Mouse (Mus musculus): ENCODE measurements around the gene Drc3.
"Not testable (repeated sequence)": the region's sequence is repeated elsewhere in the genome, so short reads cannot be mapped to it uniquely, and the experiment has no call there.

Gene Drc3

GRCm38 (mm10) chr11:60396546-60396945 lies 43.4 kb downstream of the Drc3 start:
- DNase-seq (ENCODE audit: low read depth), result no peak

- DNase-seq (ENCODE audit: low read depth), result no peak
Observed at GRCm38 (mm10) chr11:60397172-60397571, 44.0 kb downstream of the Drc3 start.

- DNase-seq (ENCODE audit: low read depth), result no peak
Observed at GRCm38 (mm10) chr11:60406606-60407005, 53.5 kb downstream of the Drc3 start.

DNA sequence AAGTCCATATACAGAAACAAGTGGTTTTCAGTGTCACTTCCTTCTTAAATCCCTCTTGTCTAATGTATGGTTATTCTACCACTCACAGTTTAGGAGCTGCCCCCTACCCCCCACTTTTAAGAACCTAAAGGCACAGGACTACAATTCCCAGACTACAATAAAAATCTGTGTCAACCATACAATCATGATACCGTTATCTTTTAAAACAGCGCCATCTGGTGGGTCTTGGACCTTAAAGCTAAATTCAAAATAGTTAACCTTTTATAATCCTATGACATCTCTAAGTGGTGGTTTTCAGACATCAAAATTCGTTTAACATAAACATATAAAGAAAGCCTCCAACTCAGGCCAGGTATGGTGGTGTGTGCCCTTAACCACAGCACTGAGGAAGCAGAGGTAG lies 59.0 kb downstream of the Drc3 start:
- DNase-seq (ENCODE audit: low read depth), result peak; percentile 76

DNA sequence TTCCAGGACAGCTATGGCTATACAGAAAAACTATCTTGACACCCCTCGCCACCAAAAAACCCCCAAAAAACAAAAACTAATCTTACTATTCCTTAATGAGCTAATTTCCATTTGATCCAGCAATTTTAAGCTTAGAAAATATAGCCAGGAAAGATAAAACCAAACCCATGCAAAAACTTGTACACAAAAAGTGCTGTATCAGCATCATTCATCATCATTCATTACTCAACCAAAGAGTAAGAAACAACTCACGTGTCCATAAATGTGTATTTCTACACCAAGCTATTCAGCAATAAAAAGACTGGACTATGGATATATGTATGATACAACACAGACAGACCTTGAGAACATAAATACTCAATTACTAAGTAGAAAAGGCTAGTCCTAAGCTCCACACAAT lies 59.8 kb downstream of the Drc3 start:
- DNase-seq (ENCODE audit: low read depth), result no peak

GRCm38 (mm10) chr11:60416590-60416962 lies 63.4 kb downstream of the Drc3 start:
- DNase-seq (ENCODE audit: low read depth), result no peak

DNA sequence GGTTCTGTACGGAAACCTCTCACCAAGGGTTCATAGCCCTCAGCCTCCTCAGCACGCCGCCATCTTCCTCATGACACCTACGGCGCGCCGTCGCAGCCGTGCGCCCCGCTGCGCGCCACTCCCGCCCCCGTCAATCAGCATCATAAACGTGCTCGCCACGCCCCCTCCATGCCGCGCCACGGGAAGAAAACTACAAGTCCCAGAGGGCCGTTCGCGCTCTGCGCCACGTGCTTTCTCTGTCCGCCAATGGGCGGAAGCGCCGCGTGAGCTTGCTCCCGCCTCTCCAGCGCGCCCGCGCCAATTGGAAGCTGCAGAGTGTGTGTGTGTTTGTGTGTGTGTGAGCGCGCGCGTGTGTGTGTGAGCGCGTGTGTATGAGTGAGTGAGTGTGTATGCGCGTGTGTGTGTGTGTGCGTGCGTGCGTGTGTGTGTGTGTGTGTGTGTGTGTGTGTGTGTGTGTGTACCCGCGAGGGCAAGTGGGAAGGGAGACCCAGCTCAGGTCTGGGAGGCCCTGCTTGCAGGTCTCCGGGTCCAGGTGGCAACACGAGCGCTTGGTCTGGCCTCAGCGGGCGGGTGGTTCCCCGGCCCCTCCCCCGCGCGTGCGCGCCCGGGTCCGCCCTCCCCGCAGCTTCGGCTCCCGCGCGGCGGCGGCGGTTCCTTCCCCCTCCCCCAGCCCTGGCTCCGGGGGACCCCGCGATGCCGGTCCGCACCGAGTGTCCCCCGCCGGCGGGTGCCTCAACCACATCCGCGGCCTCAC lies 64.0 kb downstream of the Drc3 start, which contains the start of gene Gid4:
TSS of gene Gid4 (plus strand) at position 183 of the 754 bp plus-strand sequence.
- DNase-seq (ENCODE audit: low read depth), result peak; percentile 99

- DNase-seq (ENCODE audit: low read depth), result peak; percentile 16
Observed at GRCm38 (mm10) chr11:60417717-60418472, 64.8 kb downstream of the Drc3 start, which contains the start of gene Atpaf2. Gene Atpaf2, minus strand, starts transcription at chr11:60418457.

GRCm38 (mm10) chr11:60418473-60418803 lies 65.3 kb downstream of the Drc3 start:
- peak; percentile 12 for DNase-seq (ENCODE audit: low read depth)

- DNase-seq (ENCODE audit: low read depth), result peak; percentile 12
Observed at GRCm38 (mm10) chr11:60422046-60422668, 69.0 kb downstream of the Drc3 start.

DNA sequence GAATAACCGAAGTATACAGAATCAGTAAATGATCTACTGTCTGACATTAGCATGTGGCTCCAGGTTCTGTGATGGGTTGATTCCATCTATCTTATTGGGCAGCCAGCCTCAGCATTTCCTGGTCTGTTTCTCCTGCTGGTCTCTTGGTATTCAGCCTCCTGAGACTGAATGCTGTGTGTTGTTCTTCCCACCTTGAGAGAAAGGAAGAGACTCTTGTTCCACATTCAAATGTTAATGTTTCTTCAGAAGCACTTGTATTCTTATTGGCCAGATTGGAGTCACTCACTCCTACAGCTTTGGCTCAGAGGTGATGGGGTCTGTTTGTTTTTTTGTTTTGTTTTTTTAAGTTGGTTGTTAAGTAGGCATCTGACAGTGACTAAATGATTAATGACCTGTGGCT lies 69.9 kb downstream of the Drc3 start:
- no peak for DNase-seq (ENCODE audit: low read depth)

DNA sequence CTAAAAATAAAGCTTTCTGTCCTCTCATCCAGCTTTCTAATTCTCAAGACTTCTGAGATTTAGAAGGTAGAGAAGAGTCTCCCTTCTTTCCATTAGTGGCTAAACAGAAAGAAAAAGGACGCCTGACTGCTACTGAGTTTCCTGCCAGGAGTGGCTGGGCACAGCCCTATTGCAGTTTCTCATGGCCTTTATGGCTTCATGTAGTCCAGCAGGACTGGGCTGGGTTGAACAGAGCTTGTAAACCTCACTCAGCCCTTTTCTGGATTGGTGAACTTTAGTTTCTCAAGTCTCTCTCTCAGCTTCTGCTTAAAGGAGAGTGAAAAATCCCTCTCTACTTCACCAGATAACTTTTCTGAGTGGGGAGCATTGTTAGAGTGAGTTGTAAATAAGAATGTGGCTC lies 73.3 kb downstream of the Drc3 start:
- DNase-seq (ENCODE audit: low read depth), result no peak

DNA sequence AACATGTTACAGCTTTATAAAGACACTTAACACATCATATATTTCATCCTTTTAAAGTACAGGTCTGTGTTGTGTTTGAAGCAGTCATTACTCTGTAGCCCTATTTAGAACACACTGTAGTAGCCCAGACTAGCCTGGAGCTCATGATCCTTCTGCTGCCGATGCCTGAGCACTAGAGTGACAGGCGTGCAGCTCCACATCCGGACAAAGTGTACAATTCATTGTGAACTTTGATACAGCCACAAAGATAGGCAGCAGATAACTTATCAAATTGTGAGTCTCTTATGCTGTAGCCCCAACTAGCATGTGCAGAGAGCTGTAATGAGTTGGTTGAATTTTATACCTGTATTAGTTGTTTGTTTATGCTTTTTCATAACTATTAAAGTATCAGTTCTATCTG lies 74.5 kb downstream of the Drc3 start:
- no peak for DNase-seq (ENCODE audit: low read depth)

DNA sequence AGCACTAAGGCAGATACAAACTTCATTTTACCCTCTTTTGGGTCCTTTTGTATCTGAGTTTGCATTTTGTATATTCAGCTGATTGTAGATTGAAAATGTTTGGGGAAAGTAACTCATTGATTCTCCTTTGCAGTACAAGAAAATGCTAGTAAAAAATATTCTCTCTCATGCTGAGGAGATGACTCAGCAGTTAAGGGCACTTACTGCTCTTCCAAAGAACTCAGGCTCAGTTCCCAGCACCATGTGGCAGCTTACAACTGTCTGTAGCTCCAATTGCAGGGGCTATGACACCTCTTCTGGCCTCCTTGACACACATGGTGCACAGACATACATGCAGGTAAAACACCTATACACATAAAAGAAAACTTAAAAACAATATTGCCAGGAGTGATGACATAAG lies 80.4 kb downstream of the Drc3 start:
- DNase-seq (ENCODE audit: low read depth), result no peak

DNA sequence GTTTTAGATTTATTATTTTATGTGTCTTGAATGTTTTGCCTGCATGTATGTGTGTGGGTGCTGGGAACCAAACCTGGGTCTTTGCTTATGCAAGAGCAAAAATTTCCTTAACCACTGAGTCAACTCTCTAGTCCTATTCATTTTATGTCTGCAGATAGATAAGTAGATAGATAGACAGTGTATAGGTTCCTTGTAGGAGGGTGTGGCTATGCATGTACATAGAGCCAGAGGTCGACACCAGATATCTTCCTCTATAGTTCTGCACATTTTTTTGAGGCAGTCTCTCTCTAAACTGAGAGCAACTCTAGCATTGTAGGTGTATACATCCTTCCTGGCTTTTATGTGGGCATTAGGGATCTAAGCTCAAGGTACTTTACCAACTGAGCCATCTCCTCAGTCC lies 82.0 kb downstream of the Drc3 start:
- no peak for DNase-seq (ENCODE audit: low read depth)

DNA sequence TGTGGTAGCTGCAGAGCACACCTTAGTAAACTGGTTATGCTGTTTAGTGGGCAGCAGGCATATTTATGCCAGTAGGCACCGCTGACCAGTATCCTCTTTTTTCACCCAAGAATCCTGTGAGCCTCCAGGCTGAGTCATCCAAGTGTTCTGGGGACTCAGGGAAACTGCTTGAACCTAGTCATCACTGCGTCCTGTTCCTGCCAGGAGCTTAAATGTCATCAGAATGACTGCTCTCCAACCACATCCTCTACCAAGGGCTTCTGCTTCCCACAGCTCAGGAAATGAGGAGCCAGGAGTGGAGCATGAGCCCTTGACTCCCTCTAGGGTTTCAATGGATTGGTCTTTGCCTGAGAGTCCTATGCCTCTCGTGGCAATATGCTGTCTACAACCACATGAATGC lies 83.5 kb downstream of the Drc3 start:
- DNase-seq (ENCODE audit: low read depth), result no peak

- not testable (repeated sequence) for DNase-seq (ENCODE audit: low read depth)
Observed at GRCm38 (mm10) chr11:60439621-60440020, 86.5 kb downstream of the Drc3 start.

DNA sequence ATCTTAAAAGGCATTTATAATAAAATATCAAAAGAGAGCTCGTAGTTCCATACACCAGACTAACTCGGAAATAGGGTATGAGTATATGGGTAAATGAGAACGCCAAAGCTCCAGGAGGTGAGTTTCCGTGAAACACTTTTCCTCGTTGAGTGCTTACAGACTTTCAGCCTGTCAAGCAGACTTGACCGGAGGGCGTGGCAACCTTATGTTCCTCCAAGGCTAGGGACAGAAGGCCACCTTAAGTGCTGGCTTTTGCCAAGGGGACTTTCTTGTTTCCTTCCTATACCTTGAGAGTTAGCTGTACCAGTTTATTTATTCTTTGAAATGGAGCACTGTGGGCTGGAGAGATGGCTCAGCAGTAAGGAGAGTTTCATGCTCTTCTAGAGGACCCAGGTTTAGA lies 87.0 kb downstream of the Drc3 start:
- DNase-seq (ENCODE audit: low read depth), result no peak

- no peak for DNase-seq (ENCODE audit: low read depth)
Observed at GRCm38 (mm10) chr11:60442896-60443295, 89.8 kb downstream of the Drc3 start.
